Mouse (Mus musculus) Patski (cell line): Measurements from ENCODE around the gene Ccdc84. TPM values are rescaled to one million over a fixed set of nuclear protein-coding genes. Genes with fewer than 3 reads are reported as not detected.
"Not testable (repeated sequence)": the region's sequence is repeated elsewhere in the genome, so short reads cannot be mapped to it uniquely, and the experiment has no call there.

Experiments
- ATAC-seq: fragments of 100-300 bp; one replicate; pipeline ENCODE4 v1.8.0; 2021
- CTCF ChIA-PET: fragments of 350-600 bp; sonication (Branson Sonifier 250); formaldehyde crosslinking; loops from one replicate; lab custom pipeline; 2022; ENCODE audit warnings: inconsistent platforms; lab: Charles Lee
- POLR2A ChIA-PET: fragments of 350-600 bp; sonication (Branson Sonifier 250); formaldehyde crosslinking; loops from one replicate; lab custom pipeline; 2022; ENCODE audit warnings: antibody characterized with exemption, inconsistent platforms; lab: Charles Lee
- DNase-seq: peaks from one replicate; pipeline ENCODE4 v3.0.0-alpha.2; 2011; ENCODE audit warnings: low read depth, low spot score
- H3K27me3 ChIP-seq: fragments of 371-371 bp; one replicate; pipeline ENCODE4 v1.5.1; 2021
- CTCF ChIP-seq: fragments of 100-300 bp; IDR thresholded peaks from one replicate; pipeline ENCODE4 v1.5.1; 2021
- in situ Hi-C: fragments of 300-500 bp; cut with MboI; formaldehyde crosslinking; loops from 3 replicates; pipeline ENCODE4 v1.11.1; 2018; ENCODE audit warnings: low pct_unique_long_range_greater_than_20kb, mixed read lengths
- polyA plus RNA-seq: library from polyadenylated mRNA; unstranded; gene quantifications from one replicate; pipeline ENCODE4 v1.2.3, GENCODE M21; 2021

Gene Ccdc84
- polyA plus RNA-seq, 1 experiment from 2014 or later = 30.5 TPM

DNA sequence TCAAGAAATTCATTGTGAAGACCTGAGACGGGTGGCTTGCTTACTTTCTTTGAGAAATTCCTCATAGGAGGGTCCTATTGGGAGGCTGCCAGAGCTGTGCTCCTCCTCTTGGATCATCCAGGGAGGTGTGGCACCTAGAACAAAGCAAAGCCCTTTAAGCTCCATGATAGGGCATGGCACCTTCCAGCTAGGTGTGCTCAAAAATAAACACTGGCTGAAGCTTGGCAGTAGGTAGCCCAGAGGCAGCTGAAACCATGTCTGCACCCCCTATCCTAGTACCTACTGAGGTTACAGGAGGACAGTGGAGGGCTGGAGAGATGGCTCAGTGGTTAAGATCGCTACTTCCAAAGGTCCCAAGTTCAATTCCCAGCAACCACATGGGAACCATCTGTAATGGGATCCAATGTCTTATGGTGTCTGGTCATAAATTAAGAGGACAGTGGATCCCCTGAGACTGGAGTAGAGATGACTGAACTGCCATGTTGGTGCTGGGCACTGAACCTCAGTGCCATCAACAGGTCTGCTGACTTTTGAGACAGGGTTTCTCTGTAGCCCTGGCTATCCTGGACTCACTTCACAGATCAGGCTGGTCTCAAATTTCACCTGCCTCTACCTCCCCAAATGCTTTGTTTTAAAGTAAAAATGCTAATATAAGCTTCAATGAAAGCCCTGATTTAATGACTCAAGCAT, 7.6 kb downstream of the Ccdc84 start:
- in situ Hi-C loops = no loop called here
- no peaks in the 10 kb centered on the region for H3K27me3 ChIP-seq
- ChIA-PET CTCF (interaction anchor here (0.6 to 1.1 kb wide), 2 partner anchors 27 to 49 kb away, joined by 3 read pairs; partner anchors contain the start of gene Vps11), POLR2A (interaction anchor here (0.6 to 1.6 kb wide), 2 partner anchors 9 to 80 kb away, joined by 3 read pairs; no protein-coding TSS in a partner anchor)
- ATAC-seq = no peak
- DNase-seq = no peak
- no peak for TF ChIP-seq CTCF

DNA sequence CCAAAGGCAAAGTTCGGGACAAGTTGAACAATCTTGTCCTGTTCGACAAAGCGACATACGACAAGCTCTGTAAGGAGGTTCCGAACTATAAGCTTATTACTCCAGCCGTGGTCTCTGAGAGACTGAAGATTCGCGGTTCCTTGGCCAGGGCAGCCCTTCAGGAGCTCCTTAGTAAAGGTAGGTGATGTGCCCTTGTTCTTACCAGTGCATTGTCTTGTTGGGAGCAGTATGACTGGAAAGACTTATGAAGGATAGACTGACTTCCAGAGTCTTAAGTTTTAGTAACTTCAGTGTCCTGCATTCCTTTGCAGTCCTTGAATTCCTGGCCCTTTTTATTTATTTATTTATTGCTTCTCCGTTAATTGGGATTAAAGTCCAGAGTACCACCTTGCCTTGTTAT, 9.7 kb downstream of the Ccdc84 start:
- POLR2A ChIA-PET = interaction anchor here (1.0 to 2.9 kb wide), 3 partner anchors 9 to 30 kb away, joined by 3 to 15 read pairs (median 11); partner anchors contain the start of genes Ccdc84 and Slc37a4
- ATAC-seq, H3K27me3 ChIP-seq, DNase-seq, in situ Hi-C loops: not testable (repeated sequence)
- CTCF ChIA-PET = interaction anchor here (2.8 kb wide), 1 partner anchor 10 kb away, joined by 9 read pairs; the partner anchor contains the start of gene Ccdc84

DNA sequence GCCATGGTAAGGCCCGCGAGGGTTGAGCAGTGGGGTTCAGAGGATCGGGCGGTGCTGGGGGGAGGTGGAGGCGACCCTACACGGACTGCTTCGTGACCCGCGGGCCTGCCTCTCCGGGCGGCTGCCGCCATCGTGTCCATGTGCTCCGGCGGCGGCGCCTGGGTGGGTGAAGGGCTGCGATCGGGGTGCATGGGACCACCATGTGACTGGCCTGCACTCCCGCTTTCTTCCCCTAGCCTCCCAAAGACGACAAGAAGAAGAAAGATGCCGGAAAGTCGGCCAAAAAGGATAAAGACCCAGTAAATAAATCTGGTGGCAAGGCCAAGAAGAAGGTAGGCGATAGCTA, 10.6 kb downstream of the Ccdc84 start:
- ChIA-PET POLR2A (interaction anchor here (1.0 to 2.9 kb wide), 3 partner anchors 10 to 29 kb away, joined by 3 to 15 read pairs (median 11); partner anchors contain the start of genes Ccdc84 and Slc37a4), CTCF (interaction anchor here (1.0 to 2.8 kb wide), 2 partner anchors 9 to 11 kb away, joined by 3 to 9 read pairs; partner anchors contain the start of gene Ccdc84)
- in situ Hi-C loops = no loop called here
- H3K27me3 ChIP-seq = no peaks in the 10 kb centered on the region
- TF ChIP-seq CTCF = no peak
- ATAC-seq = no peak
- no peak for DNase-seq

DNA sequence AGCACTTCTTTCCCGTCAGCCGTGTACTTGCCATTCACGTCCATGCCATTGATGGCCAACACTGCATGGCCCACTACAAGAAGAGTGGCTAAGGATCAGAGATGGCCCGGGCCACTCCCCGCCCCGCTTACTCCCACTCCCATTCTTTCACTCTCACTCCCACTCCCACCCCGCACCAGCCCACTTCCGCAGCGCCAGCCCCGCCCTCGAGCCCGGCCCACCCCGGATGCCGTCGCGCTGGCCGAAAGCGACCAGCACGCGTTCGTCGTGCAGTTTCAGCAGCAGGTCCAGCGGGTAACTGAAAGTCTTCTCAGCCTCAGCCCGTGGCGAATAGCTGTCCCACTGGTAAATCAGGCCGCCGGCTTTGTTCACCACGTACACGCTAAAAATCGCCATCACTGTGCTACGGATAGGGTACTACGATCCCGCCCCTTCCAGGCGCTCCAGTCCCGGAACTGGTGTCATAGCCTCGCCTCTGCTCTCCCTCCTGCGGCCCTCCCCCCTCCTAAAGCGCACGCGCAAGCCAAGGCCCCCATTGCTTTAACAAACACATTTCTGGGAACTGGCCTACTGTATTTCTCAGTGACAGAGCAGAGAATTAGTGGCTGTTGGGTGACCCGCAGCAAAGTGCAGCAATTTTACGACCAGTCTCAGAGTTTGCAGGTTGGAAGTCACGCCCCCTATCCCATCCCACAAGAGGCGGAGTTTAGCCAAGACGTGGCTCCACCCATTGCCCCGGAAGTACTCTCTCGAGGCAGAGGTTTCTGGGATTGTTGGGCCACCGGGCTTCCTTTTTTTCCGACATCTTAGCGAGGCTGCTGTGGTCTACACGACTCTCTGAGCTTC, 11.2 kb downstream of the Ccdc84 start, which contains the start of the genes Rps25 and Trappc4:
Gene Rps25 (plus strand): TSS at position 234 of the 846 bp plus-strand sequence.
Gene Trappc4 (minus strand): TSS at position 695 of the 846 bp plus-strand sequence.
- no peaks in the 10 kb centered on the region for H3K27me3 ChIP-seq
- peak; percentile 74 for DNase-seq
- in situ Hi-C loops = no loop called here
- ChIA-PET POLR2A (interaction anchor here (2.9 kb wide), 2 partner anchors 9 to 11 kb away, joined by 11 to 15 read pairs; partner anchors contain the start of genes Ccdc84 and Slc37a4), CTCF (interaction anchor here (0.6 to 2.8 kb wide), 3 partner anchors 8 to 46 kb away, joined by 3 to 9 read pairs (median 3); partner anchors contain the start of genes Ccdc84 and Vps11)
- ATAC-seq = peak; percentile 90
- TF ChIP-seq CTCF = no peak

DNA sequence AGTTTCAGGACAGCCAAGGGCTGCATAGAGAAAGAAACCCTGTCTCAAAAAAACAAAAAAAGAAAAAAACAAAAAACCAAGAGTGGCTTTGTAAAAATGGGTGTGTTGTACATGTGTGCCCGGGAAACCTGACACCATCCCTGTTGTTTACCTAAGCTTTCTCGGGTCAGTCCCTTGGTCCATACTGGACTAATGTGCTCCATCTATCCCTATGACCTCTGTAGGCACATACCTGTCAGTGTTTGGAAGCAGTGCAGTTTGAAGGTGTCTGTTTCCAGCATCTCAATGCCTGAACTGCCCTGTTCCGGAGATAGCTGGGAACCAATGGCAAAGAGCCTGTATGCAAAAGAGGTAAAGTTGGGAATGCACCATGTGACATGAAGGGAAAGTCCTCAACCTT, 13.4 kb downstream of the Ccdc84 start:
- in situ Hi-C loops = no loop called here
- POLR2A ChIA-PET = no interaction called here
- ATAC-seq = no peak
- TF ChIP-seq CTCF = no peak
- CTCF ChIA-PET = no interaction called here
- no peaks in the 10 kb centered on the region for H3K27me3 ChIP-seq
- no peak for DNase-seq

DNA sequence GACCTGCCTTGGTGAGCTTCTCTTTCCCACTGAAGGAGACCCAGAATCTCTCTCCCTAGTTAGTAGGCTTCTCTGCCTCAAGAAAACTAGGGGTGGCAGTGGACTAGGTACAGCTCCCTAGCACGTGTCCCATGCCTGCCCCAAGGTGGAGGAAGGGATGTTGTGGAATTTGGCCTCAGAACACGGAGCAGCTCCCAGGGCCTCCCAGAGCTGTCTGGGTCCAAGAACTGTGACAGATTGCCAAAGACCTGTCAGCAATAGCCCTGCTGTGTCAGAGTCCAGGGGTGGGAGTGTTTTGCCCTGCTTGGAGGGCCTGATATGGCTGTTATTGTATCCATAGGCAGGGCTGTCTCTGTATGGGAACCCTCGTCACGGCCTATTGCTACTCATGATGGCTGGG, 17.3 kb downstream of the Ccdc84 start:
- TF ChIP-seq CTCF = no peak
- ChIA-PET CTCF (interaction anchor here (1.0 kb wide), 1 partner anchor 40 kb away, joined by 3 read pairs; the partner anchor contains the start of gene Vps11), POLR2A (interaction anchor here (1.5 kb wide), 1 partner anchor 10 kb away, joined by 3 read pairs; no protein-coding TSS in a partner anchor)
- in situ Hi-C loops = no loop called here
- no peaks in the 10 kb centered on the region for H3K27me3 ChIP-seq
- ATAC-seq (no peak), DNase-seq (no peak)

DNA sequence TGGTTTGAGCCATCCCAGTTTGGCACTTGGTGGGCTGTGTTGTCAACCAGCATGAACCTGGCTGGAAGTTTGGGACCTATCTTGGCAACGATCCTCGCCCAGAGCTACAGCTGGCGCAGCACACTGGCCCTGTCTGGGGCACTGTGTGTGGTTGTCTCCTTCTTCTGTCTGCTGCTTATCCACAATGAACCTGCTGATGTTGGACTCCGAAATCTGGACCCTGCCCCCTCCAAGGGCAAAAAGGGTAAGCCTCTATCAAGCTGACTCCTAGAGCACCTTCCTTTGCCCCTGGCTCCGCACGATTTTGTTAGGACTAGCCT, 18.6 kb downstream of the Ccdc84 start:
- ATAC-seq = no peak
- TF ChIP-seq CTCF = no peak
- DNase-seq = no peak
- H3K27me3 ChIP-seq = no peaks in the 10 kb centered on the region
- in situ Hi-C loops = no loop called here
- ChIA-PET CTCF (interaction anchor here (0.9 kb wide), 1 partner anchor 11 kb away, joined by 3 read pairs; no protein-coding TSS in a partner anchor), POLR2A (interaction anchor here (0.7 to 1.0 kb wide), 2 partner anchors 19 to 505 kb away, joined by 4 to 5 read pairs; partner anchors contain the start of gene Ccdc84)

DNA sequence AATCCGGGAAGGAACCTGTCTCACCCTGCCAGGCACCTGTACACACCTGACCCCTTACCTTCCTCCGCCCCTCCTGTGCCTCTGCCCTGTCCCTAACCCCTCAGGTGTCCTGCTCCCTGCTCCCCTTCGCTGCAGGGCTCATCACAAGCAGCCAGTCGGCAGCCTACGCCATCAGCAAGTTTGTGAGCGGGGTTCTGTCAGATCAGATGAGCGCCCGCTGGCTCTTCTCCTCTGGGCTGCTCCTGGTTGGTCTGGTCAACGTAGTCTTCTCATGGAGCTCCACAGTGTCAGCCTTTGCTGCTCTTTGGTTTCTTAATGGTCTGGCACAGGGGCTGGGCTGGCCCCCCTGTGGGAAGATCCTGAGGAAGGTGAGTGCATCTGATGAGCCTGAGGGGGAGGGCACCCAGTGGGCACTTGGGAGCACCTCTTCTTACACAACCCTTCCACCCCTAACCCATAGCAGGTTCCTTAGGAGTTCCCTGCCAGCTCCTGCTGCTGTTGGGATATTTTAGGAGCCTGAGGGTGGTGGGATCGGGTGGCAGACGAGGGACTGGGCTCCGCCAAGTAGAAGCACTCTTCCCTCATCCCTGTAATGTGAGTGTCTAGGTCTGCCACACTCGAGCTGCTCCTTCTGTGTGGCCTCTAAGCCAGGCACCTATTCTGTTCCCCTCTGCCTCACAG, 19.1 kb downstream of the Ccdc84 start:
- no peak for TF ChIP-seq CTCF

DNA sequence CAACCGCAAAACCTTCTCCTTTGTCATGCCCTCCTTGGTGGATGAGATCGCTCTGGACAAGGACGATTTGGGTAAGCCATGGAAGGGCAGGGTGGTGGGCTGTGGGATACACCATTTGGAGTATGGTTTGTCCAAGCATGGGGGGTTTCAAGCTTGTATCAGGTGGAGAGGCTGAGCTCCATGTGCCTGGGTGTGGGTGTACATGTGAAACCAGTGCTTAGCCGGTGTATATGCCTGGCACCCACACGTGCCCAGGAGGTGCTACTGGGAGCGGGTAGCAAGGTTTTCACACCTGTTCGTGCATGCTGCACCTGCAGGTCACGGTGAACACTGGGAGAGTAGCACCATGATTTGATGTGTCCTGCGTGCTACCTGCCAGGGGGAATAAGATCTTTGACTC, 19.8 kb downstream of the Ccdc84 start:
- ATAC-seq (no peak), DNase-seq (no peak)
- ChIA-PET CTCF (interaction anchor here (1.6 kb wide), 1 partner anchor 9 kb away, joined by 3 read pairs; the partner anchor contains the start of gene Trappc4), POLR2A (interaction anchor here (0.8 to 3.4 kb wide), 4 partner anchors 9 to 64 kb away, joined by 3 to 15 read pairs (median 4); partner anchors contain the start of genes H2afx, Rps25 and Trappc4)
- in situ Hi-C loops = no loop called here
- no peak for TF ChIP-seq CTCF
- H3K27me3 ChIP-seq = no peaks in the 10 kb centered on the region

More for the DNA sequence above, 19.1 kb downstream of the Ccdc84 start:
- ChIA-PET CTCF (interaction anchor here (0.9 to 1.6 kb wide), 2 partner anchors 8 to 11 kb away, joined by 3 read pairs; partner anchors contain the start of gene Trappc4), POLR2A (interaction anchor here (1.0 to 3.4 kb wide), 3 partner anchors 8 to 65 kb away, joined by 4 to 15 read pairs (median 4); partner anchors contain the start of genes Ccdc84, H2afx, Rps25 and Trappc4)
- in situ Hi-C loops = no loop called here
- no peaks in the 10 kb centered on the region for H3K27me3 ChIP-seq
- DNase-seq (no peak), ATAC-seq (no peak)
